Mouse (Mus musculus): ENCODE data around the gene Ddx31.

DNA sequence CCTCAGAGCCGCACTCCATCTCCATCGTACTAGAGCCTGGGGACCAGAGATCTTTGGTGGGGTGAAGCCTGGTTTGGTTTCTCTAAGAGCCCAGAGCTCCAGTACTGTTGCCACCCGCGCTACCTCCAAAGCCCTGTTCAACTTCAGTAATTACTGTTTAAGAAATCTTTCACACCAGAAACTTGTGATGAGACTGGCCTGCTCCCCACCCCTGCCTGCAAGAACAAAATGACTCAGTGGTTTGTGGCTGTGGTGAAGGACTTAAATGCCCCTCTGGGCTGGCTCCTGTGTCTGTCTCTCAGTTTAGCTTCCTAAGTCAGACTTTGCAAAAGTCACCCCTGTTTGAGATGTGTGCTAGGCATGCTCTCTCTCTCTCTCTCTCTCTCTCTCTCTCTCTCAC is 72.8 kb downstream of the Ddx31 start:
- TF ChIP-seq CTCF (IDR thresholded peaks at IDR 0.05; ENCODE audit: extremely low read depth, insufficient read length, insufficient replicate concordance, low read depth, low read length): no peak
- TF ChIP-seq POLR2A (IDR thresholded peaks at IDR 0.05; ENCODE audit: low read depth, low read length): no peak
